Mouse (Mus musculus): Measurements from ENCODE around the gene Rab3d. TPM values are rescaled to one million over a fixed set of nuclear protein-coding genes. Genes with fewer than 3 reads are reported as not detected.
"Not testable (repeated sequence)": the region's sequence is repeated elsewhere in the genome, so short reads cannot be mapped to it uniquely, and the experiment has no call there.

Gene Rab3d
- polyA plus RNA-seq, 1 experiment from 2014 or later = 10.8 TPM

DNA sequence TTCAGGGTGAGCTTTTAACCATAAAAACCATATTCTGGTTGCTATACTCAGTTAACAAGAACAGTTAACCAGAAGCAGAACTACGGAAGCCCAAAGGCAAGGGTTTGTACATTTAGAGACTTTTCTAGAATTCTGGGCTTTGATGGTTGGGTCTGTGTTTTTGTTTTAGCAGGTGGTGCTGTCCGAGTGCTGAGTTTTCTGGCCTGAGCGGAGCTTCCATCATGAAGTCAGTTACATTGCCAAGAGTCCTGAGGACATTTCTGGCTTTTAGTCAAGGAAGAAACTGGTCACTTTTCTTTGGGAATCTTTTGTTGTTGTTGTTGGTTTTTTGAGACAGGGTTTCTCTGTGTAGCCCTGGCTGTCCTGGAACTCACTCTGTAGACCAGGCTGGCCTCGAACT lies 14.0 kb downstream of the Rab3d start:
- no peak for ATAC-seq (replicated peaks; ENCODE audit: extremely low read depth, insufficient read depth, low FRiP score)
- 0 out of 2 replicates have a peak, but pooled peaks cover 3% of the 10 kb centered on the region for H3K27me3 ChIP-seq (ENCODE audit: control insufficient read depth, insufficient read depth, low read length)
- no peak overlapping the region for H3K4me2 ChIP-seq (ENCODE audit: low read depth, low read length)
- no peaks in the 10 kb centered on the region; the same call in 1 of the 2 replicates for H3K9me3 ChIP-seq (replicated peaks; ENCODE audit: control insufficient read depth, low read length)
- 77% methylated on average over 4 of the region's 4 CpGs for WGBS
- H3K9ac ChIP-seq (ENCODE audit: low read length) = no peak overlapping the region
- no peak overlapping the region for H3K4me3 ChIP-seq (ENCODE audit: low read length)
- H3K27ac ChIP-seq (ENCODE audit: low read length) = no peak overlapping the region
- no peaks in the 10 kb centered on the region for H3K4me1 ChIP-seq (ENCODE audit: control insufficient read depth, insufficient read depth, low read length)
- no peaks in the 10 kb centered on the region for H3K36me3 ChIP-seq (ENCODE audit: control insufficient read depth, insufficient read depth)

DNA sequence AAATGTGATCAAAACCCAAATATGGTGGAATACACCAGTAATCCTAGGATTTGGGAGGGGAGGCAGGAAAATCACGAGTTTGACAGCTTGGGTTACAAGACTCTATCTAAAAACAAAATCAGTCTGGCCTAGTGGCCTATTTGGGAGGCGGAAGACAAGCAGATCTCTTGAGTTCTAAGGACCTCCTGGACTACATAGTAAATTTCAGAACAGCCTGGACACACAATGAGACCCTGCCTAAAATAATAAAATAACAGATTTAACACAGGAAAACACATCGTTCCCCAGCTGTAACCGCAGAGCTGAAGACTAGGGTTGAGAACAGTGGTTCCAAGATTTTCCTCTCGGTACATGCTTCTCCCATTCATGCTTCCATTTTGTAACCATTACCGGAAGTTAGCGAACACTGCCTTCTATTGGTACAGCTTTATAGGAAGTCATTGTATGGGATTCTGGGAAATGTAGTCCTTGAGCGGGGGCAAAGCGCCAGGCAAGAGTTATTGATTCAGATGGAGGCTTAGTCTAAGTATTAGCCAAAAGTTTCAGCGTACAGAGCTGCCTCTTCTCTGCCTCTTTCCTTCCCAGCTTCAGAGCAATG lies 16.7 kb downstream of the Rab3d start:
- ATAC-seq (replicated peaks; ENCODE audit: extremely low read depth, insufficient read depth, low FRiP score) = peak; percentile 81
- H3K9me3 ChIP-seq (replicated peaks; ENCODE audit: control insufficient read depth, low read length) = no peaks in the 10 kb centered on the region; the same call in 1 of the 2 replicates
- H3K4me3 ChIP-seq (ENCODE audit: low read length) = peak overlapping the region; percentile 54
- WGBS = 18% methylated on average over 10 of the region's 10 CpGs
- H3K4me1 ChIP-seq (ENCODE audit: control insufficient read depth, insufficient read depth, low read length) = no peaks in the 10 kb centered on the region
- no peak overlapping the region for H3K27ac ChIP-seq (ENCODE audit: low read length)
- 0 out of 2 replicates have a peak, but pooled peaks cover 3% of the 10 kb centered on the region for H3K27me3 ChIP-seq (ENCODE audit: control insufficient read depth, insufficient read depth, low read length)
- H3K36me3 ChIP-seq (ENCODE audit: control insufficient read depth, insufficient read depth) = no peaks in the 10 kb centered on the region
- peak overlapping the region; percentile 69 for H3K4me2 ChIP-seq (ENCODE audit: low read depth, low read length)
- peak overlapping the region; percentile 14; the same call in 1 of the 2 replicates for H3K9ac ChIP-seq (ENCODE audit: low read length)

DNA sequence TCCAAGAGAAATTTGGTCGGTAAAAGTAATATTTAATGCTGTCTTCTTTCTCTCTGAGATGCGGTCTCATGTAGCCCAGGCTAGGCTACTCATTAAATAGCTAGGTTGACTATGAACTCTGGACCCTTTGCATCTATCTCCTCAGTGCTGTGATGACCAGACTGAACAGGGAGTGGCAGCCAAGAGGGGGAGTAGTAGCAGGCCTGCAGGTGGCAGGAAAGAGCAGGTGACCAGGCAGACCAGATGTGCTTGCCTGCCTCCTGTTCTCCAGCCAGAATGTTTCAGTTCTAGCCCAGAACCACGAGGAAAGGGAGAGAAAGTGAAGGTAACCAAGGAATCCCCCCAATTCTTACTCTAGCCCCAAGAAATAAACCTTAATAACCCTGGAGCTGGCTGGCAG lies 28.8 kb downstream of the Rab3d start:
- no peak for ATAC-seq (replicated peaks; ENCODE audit: extremely low read depth, insufficient read depth, low FRiP score)
- Histone ChIP-seq H3K9me3 (replicated peaks; ENCODE audit: control insufficient read depth, low read length) (no peaks in the 10 kb centered on the region), H3K4me2 (ENCODE audit: low read depth, low read length) (no peak overlapping the region), H3K36me3 (ENCODE audit: control insufficient read depth, insufficient read depth) (no peaks in the 10 kb centered on the region), H3K27me3 (ENCODE audit: control insufficient read depth, insufficient read depth, low read length) (0 out of 2 replicates have a peak, but pooled peaks cover 2% of the 10 kb centered on the region), H3K4me3 (ENCODE audit: low read length) (no peak overlapping the region), H3K4me1 (ENCODE audit: control insufficient read depth, insufficient read depth, low read length) (no peaks in the 10 kb centered on the region), H3K9ac (ENCODE audit: low read length) (no peak overlapping the region), H3K27ac (ENCODE audit: low read length) (no peak overlapping the region)
- WGBS = 63% methylated on average over 3 of the region's 3 CpGs

- Histone ChIP-seq H3K4me3 (ENCODE audit: low read length) (no peak overlapping the region), H3K27ac (ENCODE audit: low read length) (no peak overlapping the region), H3K9ac (ENCODE audit: low read length) (no peak overlapping the region), H3K4me1 (ENCODE audit: control insufficient read depth, insufficient read depth, low read length) (no peaks in the 10 kb centered on the region), H3K36me3 (ENCODE audit: control insufficient read depth, insufficient read depth) (no peaks in the 10 kb centered on the region), H3K4me2 (ENCODE audit: low read depth, low read length) (no peak overlapping the region), H3K9me3 (replicated peaks; ENCODE audit: control insufficient read depth, low read length) (no peaks in the 10 kb centered on the region), H3K27me3 (ENCODE audit: control insufficient read depth, insufficient read depth, low read length) (0 out of 2 replicates have a peak, but pooled peaks cover under 1% of the 10 kb centered on the region)
- 62% methylated on average over 3 of the region's 3 CpGs for WGBS
- ATAC-seq (replicated peaks; ENCODE audit: extremely low read depth, insufficient read depth, low FRiP score) = no peak
These were observed 41.4 kb downstream of the Rab3d start for GRCm38 (mm10) chr9:21876601-21877000.

DNA sequence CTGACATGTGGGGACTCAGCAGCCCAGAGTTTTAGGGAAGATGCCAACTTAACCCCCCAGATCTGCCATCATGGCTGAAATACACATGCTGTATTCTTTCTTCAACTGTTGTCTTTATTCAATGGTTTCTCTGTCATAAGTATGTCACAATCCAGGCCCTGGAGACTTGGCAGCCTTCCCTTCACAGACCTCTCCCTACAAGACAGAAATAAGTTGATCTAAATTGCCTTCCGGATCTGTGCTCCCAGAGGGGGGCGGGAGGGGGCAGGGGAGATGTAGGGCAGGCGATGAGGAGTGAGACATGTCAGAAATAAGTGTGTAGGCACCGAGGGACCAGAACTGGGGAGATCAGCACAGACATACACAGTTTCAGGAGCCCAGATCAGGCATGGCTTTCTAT lies 45.8 kb downstream of the Rab3d start:
- 39% methylated on average over 4 of the region's 4 CpGs for WGBS
- Histone ChIP-seq H3K4me2 (ENCODE audit: low read depth, low read length) (no peak overlapping the region), H3K4me3 (ENCODE audit: low read length) (no peak overlapping the region), H3K9ac (ENCODE audit: low read length) (no peak overlapping the region), H3K27me3 (ENCODE audit: control insufficient read depth, insufficient read depth, low read length) (peaks cover 5% of the 10 kb centered on the region; the same call in 1 of the 2 replicates), H3K4me1 (ENCODE audit: control insufficient read depth, insufficient read depth, low read length) (no peaks in the 10 kb centered on the region), H3K36me3 (ENCODE audit: control insufficient read depth, insufficient read depth) (no peaks in the 10 kb centered on the region), H3K9me3 (replicated peaks; ENCODE audit: control insufficient read depth, low read length) (no peaks in the 10 kb centered on the region), H3K27ac (ENCODE audit: low read length) (no peak overlapping the region)
- no peak for ATAC-seq (replicated peaks; ENCODE audit: extremely low read depth, insufficient read depth, low FRiP score)

GRCm38 (mm10) chr9:21870879-21871524 lies 47.0 kb downstream of the Rab3d start:
- Histone ChIP-seq H3K4me2 (ENCODE audit: low read depth, low read length) (peak overlapping the region; percentile 51), H3K9me3 (replicated peaks; ENCODE audit: control insufficient read depth, low read length) (no peaks in the 10 kb centered on the region), H3K27me3 (ENCODE audit: control insufficient read depth, insufficient read depth, low read length) (peaks cover 5% of the 10 kb centered on the region; the same call in 1 of the 2 replicates), H3K9ac (ENCODE audit: low read length) (no peak overlapping the region), H3K4me1 (ENCODE audit: control insufficient read depth, insufficient read depth, low read length) (peaks cover 3% of the 10 kb centered on the region), H3K36me3 (ENCODE audit: control insufficient read depth, insufficient read depth) (no peaks in the 10 kb centered on the region), H3K27ac (ENCODE audit: low read length) (no peak overlapping the region), H3K4me3 (ENCODE audit: low read length) (no peak overlapping the region; the same call in 1 of the 2 replicates)
- ATAC-seq (replicated peaks; ENCODE audit: extremely low read depth, insufficient read depth, low FRiP score) = peak; percentile 45
- WGBS = 13% methylated on average over 20 of the region's 20 CpGs

- not testable (repeated sequence) for H3K36me3 ChIP-seq (ENCODE audit: control insufficient read depth, insufficient read depth); H3K27me3 ChIP-seq (ENCODE audit: control insufficient read depth, insufficient read depth, low read length); H3K9me3 ChIP-seq (replicated peaks; ENCODE audit: control insufficient read depth, low read length); H3K4me1 ChIP-seq (ENCODE audit: control insufficient read depth, insufficient read depth, low read length); H3K4me3 ChIP-seq (ENCODE audit: low read length); ATAC-seq (replicated peaks; ENCODE audit: extremely low read depth, insufficient read depth, low FRiP score); H3K27ac ChIP-seq (ENCODE audit: low read length); H3K9ac ChIP-seq (ENCODE audit: low read length); H3K4me2 ChIP-seq (ENCODE audit: low read depth, low read length)
- WGBS = 50% methylated on average over 7 of the region's 7 CpGs
These were observed 48.7 kb downstream of the Rab3d start for GRCm38 (mm10) chr9:21869290-21869689.

GRCm38 (mm10) chr9:21867726-21868125 lies 50.3 kb downstream of the Rab3d start:
- Histone ChIP-seq H3K27ac (ENCODE audit: low read length) (no peak overlapping the region), H3K4me1 (ENCODE audit: control insufficient read depth, insufficient read depth, low read length) (peaks cover 3% of the 10 kb centered on the region), H3K4me3 (ENCODE audit: low read length) (no peak overlapping the region), H3K9me3 (replicated peaks; ENCODE audit: control insufficient read depth, low read length) (no peaks in the 10 kb centered on the region), H3K36me3 (ENCODE audit: control insufficient read depth, insufficient read depth) (no peaks in the 10 kb centered on the region), H3K27me3 (ENCODE audit: control insufficient read depth, insufficient read depth, low read length) (peaks cover 5% of the 10 kb centered on the region; the same call in 1 of the 2 replicates), H3K4me2 (ENCODE audit: low read depth, low read length) (no peak overlapping the region), H3K9ac (ENCODE audit: low read length) (no peak overlapping the region)
- WGBS = 73% methylated on average over 3 of the region's 3 CpGs
- ATAC-seq (replicated peaks; ENCODE audit: extremely low read depth, insufficient read depth, low FRiP score) = no peak

DNA sequence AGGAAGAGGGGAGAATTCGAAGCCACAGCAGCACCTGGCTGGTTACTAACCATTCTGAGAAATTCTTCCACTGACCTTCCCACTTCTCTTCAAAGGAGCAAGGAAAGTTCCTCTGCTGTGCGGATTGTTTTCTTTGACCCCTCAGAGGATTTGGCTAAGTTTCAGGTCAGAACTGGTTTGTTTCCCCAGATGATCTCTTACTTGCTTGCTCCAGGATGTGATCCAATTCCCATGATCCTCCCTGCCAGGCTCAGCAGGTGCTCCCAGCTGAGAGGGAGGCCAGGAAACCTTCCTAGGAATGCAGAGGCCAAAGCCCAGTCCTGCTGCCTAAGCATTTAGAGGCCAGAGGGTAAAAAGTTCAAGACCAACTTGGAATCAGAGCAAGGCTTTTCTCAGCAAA lies 51.4 kb downstream of the Rab3d start:
- H3K27ac ChIP-seq (ENCODE audit: low read length) = peak overlapping the region; percentile 60
- no peak for ATAC-seq (replicated peaks; ENCODE audit: extremely low read depth, insufficient read depth, low FRiP score)
- H3K9ac ChIP-seq (ENCODE audit: low read length) = no peak overlapping the region
- no peak overlapping the region for H3K4me2 ChIP-seq (ENCODE audit: low read depth, low read length)
- peaks cover 5% of the 10 kb centered on the region; the same call in 1 of the 2 replicates for H3K27me3 ChIP-seq (ENCODE audit: control insufficient read depth, insufficient read depth, low read length)
- H3K9me3 ChIP-seq (replicated peaks; ENCODE audit: control insufficient read depth, low read length) = peaks cover 6% of the 10 kb centered on the region; the same call in 1 of the 2 replicates
- no peaks in the 10 kb centered on the region for H3K36me3 ChIP-seq (ENCODE audit: control insufficient read depth, insufficient read depth)
- H3K4me3 ChIP-seq (ENCODE audit: low read length) = no peak overlapping the region
- 54% methylated on average over 2 of the region's 2 CpGs for WGBS
- peaks cover 3% of the 10 kb centered on the region for H3K4me1 ChIP-seq (ENCODE audit: control insufficient read depth, insufficient read depth, low read length)

All from heart, embryonic 16.5 days (tissue).